Mouse (Mus musculus): ENCODE data around the gene Gm14403.
"Not testable (repeated sequence)": the region's sequence is repeated elsewhere in the genome, so short reads cannot be mapped to it uniquely, and the experiment has no call there.

The Gm14403 gene

GRCm38 (mm10) chr2:177498067-177498466 lies at the start of gene Gm14403:
Gm14403 (plus strand) TSS chr2:177498215.
- in situ Hi-C loops (cut with MboI; ENCODE audit: low sequenced_read_pairs): not testable (repeated sequence)

GRCm38 (mm10) chr2:177464676-177465075 lies 33.3 kb upstream of the Gm14403 start, which contains the start of gene Zfp970:
Zfp970 (plus strand) TSS chr2:177464733.
- in situ Hi-C loops (cut with MboI; ENCODE audit: low sequenced_read_pairs): not testable (repeated sequence)

DNA sequence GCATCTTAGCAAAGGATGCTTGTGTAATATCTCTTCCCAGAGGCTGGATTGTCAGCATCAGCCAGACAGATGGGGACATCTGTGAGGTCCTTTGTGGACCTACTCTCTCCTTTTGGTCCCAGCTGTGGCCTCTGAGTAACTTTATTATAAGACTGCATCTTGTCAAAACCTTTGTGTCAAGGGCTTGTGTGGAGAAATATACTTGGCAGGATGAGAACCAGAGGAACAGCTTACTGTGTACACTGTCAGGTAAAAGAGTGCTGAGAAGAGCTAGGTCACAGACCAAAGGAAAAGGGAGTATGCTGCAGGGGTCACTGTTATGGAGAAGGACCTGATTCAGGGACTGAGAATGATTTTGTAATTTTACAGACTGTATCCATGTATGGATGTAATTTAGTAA lies 29.8 kb upstream of the Gm14403 start:
- in situ Hi-C loops (cut with MboI; ENCODE audit: low sequenced_read_pairs): not testable (repeated sequence)

DNA sequence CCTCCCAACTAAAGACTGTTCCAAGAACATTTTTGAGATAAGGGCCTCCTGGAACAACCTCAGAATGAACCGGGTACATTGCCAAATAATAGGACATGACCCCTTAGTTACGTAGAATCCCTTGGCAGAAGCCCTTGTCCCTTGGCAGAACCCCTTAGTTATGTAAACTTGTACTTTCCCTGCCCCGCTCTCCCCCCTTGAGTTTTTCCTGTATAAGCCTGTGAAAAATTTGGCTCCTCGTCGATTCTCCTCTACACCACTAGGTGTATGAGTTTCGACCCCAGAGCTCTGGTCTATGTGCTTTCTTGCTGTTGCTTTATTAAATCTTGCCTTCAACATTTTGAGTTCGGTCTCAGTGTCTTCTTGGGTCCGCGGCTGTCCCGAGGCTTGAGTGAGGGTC lies 25.8 kb upstream of the Gm14403 start:
- in situ Hi-C loops (cut with MboI; ENCODE audit: low sequenced_read_pairs): not testable (repeated sequence)

- in situ Hi-C loops (cut with MboI; ENCODE audit: low sequenced_read_pairs): not testable (repeated sequence)
These were observed 16.0 kb upstream of the Gm14403 start for GRCm38 (mm10) chr2:177481971-177482370.

DNA sequence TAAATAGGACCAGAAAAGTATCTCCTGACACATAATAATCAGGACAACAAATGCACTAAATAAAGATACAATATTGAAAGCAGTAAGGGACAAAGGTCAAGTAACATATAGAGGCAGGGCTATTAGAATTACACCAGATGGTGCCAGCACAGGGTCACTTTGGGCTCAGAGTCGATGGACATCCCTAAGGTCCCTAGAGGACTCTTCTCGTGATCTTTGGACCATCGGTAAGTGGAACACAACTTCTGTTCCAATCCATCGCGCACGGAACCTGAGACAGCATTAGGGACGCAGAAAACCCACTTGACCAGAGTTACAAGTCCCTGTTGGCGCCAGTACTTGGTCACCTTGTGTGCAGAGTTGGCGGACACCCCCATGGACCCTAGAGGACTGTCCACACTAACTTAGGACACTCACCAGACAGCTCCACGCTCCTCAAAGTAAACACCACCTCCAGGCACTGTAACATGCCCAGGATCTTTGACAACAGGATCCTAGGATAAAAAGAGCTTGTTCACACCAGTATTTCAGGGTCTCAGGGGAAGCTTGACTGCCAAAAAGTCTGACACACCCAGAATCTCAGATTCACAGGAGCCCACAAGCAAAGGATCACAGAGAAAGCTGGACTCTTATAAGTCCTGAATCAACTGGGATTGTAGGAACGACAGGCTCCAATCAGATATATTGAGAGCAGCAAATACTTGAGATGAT lies 14.6 kb upstream of the Gm14403 start:
- in situ Hi-C loops (cut with MboI; ENCODE audit: low sequenced_read_pairs): not testable (repeated sequence)

DNA sequence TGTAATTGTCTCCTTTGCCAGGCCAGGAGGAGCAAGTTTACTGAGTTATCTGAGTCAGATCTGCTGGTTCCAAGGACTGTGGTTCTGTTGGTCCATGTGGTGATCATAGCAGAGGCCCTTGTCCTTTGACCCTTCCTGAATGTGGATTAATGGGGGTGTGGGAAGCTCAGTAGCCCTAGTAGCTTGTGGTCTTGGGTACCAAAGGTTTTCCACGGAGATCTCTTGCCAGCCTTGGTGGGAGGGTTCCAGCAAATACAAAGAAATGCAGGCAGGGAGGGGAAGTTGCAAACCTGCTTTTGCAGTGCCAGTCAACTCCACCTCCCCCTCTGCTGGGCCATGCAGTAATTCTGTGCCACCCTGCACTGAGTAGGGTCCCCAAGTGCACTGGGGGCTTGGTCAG lies 1.2 kb downstream of the Gm14403 start:
- in situ Hi-C loops (cut with MboI; ENCODE audit: low sequenced_read_pairs): not testable (repeated sequence)

- in situ Hi-C loops (cut with MboI; ENCODE audit: low sequenced_read_pairs): not testable (repeated sequence)
These were observed 7.2 kb downstream of the Gm14403 start for GRCm38 (mm10) chr2:177505211-177505719.

DNA sequence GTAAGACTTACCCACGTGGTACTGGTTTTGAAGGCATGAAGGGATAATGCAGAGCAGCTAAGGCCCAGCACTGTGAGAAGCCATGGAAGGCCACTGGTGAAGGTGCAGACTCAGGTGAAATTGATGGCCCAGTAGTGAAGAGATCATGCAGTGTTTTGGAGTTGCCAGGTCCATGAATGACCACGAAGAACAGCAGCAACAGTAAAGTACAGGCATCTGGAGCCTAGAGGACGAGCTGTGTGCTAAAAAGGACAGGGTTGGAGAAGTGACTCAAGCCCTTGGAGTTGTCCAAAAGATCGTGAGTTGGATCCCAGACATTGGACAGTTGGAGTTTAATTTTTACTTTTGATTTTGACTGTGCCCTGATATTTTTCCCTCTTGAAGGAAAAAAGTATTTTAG lies 13.4 kb downstream of the Gm14403 start:
- in situ Hi-C loops (cut with MboI; ENCODE audit: low sequenced_read_pairs): not testable (repeated sequence)

DNA sequence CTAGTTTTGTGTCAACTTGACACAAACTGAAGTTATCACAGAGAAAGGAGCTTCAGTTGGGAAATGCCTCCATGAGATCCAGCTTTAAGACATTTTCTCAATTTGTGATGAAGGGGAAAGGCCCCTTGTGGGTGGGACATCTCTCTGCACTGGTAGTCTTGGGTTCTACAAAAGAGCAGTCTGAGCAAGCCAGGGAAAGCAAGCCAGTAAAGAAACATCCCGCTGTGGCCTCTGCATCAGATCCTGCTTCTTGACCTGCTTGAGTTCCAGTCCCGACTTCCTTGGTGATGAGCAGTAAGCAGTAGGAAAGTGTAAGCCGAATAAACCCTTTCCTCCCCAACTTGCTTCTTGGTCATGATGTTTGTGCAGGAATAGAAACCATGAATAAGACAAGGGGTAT lies 14.0 kb downstream of the Gm14403 start:
- in situ Hi-C loops (cut with MboI; ENCODE audit: low sequenced_read_pairs): not testable (repeated sequence)

DNA sequence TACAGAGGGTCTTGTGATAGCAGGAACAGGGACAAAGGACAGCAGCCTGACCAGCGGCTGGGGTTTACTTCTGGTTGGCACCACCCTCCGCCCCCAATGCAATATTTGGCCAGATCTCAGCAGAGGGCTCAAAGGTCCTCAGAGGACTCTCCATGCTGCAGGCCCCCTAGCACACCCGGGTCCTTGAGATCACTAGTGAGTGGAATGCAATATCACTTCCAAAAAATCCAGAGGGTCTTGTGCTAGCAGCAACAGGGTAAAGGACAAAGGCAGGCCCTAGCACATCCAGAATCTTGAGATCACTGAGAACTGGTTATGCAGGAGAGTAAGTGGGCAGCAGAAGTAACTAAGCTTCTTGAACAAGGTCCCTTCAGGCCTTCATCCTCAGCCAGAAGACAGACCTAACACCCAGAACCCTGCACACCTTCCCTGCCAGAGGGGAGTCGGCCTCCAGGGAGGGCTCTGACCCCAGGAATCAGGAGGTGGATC lies 16.0 kb downstream of the Gm14403 start:
- in situ Hi-C loops (cut with MboI; ENCODE audit: low sequenced_read_pairs): not testable (repeated sequence)

DNA sequence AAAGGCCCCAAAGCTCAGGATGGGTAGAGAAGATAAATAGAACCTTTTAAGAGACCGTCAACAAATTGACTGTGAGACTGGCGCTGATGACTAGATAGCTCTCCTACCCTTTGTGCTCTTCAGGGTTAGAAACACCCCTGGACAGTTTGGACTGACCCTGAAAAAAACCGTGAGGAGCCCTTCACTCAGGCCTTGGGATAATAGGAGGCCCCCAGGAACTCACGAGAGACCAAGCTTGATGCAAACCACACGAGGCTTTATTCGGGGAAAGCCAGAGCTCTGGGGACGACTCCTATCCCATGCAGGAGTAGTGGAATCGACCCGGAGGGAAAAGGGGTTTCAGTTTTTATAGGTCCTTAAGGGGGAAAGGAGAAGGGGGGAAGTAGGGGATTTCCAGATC lies 19.7 kb downstream of the Gm14403 start:
- in situ Hi-C loops (cut with MboI; ENCODE audit: low sequenced_read_pairs): not testable (repeated sequence)

GRCm38 (mm10) chr2:177518354-177518753 lies 20.3 kb downstream of the Gm14403 start:
- in situ Hi-C loops (cut with MboI; ENCODE audit: low sequenced_read_pairs): not testable (repeated sequence)

GRCm38 (mm10) chr2:177518960-177519359 lies 20.9 kb downstream of the Gm14403 start:
- in situ Hi-C loops (cut with MboI; ENCODE audit: low sequenced_read_pairs): not testable (repeated sequence)

DNA sequence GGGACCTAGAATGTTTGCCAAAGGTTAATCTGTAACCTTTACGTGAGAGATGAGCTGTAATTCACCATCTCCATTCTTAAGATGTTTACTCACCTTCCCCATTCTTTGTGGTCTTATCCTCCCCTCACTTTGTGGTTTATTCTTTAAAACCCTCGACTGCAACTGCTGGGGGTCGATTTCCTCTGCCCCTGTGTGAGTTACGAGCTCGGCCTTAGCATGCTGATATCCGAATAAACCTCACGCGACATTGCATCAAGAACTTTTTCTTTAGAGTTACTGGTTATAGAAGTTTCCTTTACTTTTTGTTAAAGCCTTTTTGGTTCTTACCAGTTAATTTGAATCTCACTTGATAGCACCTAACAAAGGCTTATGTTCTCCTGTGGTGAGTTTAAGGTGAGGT lies 22.0 kb downstream of the Gm14403 start:
- in situ Hi-C loops (cut with MboI; ENCODE audit: low sequenced_read_pairs): no loop called here

- in situ Hi-C loops (cut with MboI; ENCODE audit: low sequenced_read_pairs): no loop called here
These were observed 25.0 kb downstream of the Gm14403 start for GRCm38 (mm10) chr2:177523061-177523460.

GRCm38 (mm10) chr2:177523674-177524073 lies 25.7 kb downstream of the Gm14403 start:
- in situ Hi-C loops (cut with MboI; ENCODE audit: low sequenced_read_pairs): not testable (repeated sequence)

DNA sequence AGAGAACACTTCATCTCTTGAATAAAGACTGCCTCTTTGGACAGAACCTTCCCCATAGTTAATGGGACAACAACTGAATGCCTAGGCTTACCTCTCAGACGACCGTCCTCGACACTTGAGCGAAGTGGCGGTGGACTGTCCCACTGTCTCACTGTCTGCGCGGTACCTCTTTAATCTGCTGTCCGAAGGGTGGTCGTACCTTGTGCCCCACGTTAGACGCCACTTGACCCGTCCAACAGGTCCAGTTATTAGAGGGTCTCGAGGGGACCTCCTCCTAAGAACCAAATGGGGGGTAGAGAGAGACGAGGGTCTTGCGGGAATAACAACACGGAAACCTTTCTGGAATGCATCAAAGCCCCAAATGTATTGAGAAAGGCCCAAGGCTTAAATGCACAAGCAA lies 26.2 kb downstream of the Gm14403 start:
- in situ Hi-C loops (cut with MboI; ENCODE audit: low sequenced_read_pairs): not testable (repeated sequence)

GRCm38 (mm10) chr2:177535876-177536275 lies 37.9 kb downstream of the Gm14403 start:
- in situ Hi-C loops (cut with MboI; ENCODE audit: low sequenced_read_pairs): no loop called here

DNA sequence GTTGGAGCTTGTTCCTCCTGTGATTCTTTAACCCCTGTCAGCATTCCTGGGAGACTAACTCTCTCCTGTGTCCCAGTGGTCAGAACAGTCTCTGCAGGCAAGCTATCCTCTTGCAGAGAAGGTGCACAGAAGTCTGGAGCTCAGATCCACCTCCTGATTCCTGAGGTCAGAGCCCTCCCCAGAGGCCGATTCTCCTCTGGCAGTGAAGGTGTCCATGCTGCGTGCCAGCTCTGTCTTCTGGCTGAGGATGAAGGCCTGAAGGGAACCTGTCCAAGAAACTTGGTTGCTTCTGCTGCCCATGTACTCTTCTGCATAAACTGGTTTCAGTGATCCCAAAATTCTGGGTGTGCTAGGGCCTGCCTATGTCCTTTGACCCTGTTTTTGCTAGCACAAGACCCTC lies 39.1 kb downstream of the Gm14403 start:
- in situ Hi-C loops (cut with MboI; ENCODE audit: low sequenced_read_pairs): not testable (repeated sequence)

GRCm38 (mm10) chr2:177537717-177538116 lies 39.7 kb downstream of the Gm14403 start:
- in situ Hi-C loops (cut with MboI; ENCODE audit: low sequenced_read_pairs): not testable (repeated sequence)

GRCm38 (mm10) chr2:177555261-177555660 lies 57.2 kb downstream of the Gm14403 start:
- in situ Hi-C loops (cut with MboI; ENCODE audit: low sequenced_read_pairs): not testable (repeated sequence)

Measured in CH12F3 (cell line).